Mouse (Mus musculus) ES-CJ7 (cell line): ENCODE measurements around the gene Tnfrsf8.

Experiments used
- DNase-seq: peaks from one replicate; pipeline ENCODE4 v3.0.0; 2011; ENCODE audit warnings: low read depth, low spot score

The Tnfrsf8 gene

GRCm38 (mm10) chr4:145233487-145234228, 81.3 kb downstream of the Tnfrsf8 start:
- DNase-seq = no peak

GRCm38 (mm10) chr4:145231732-145232131, 83.2 kb downstream of the Tnfrsf8 start:
- no peak for DNase-seq

- DNase-seq = no peak
Measured at GRCm38 (mm10) chr4:145230647-145231046, 84.3 kb downstream of the Tnfrsf8 start.

- DNase-seq = no peak
Measured at GRCm38 (mm10) chr4:145229524-145230163, 85.3 kb downstream of the Tnfrsf8 start.

- DNase-seq = no peak
Measured at GRCm38 (mm10) chr4:145229051-145229450, 85.9 kb downstream of the Tnfrsf8 start.

GRCm38 (mm10) chr4:145224613-145225012, 90.4 kb downstream of the Tnfrsf8 start:
- DNase-seq = no peak

GRCm38 (mm10) chr4:145222064-145222463, 92.9 kb downstream of the Tnfrsf8 start:
- DNase-seq = no peak

GRCm38 (mm10) chr4:145221379-145221778, 93.6 kb downstream of the Tnfrsf8 start:
- DNase-seq = no peak

- no peak for DNase-seq
Measured at GRCm38 (mm10) chr4:145220001-145220400, 95.0 kb downstream of the Tnfrsf8 start.

GRCm38 (mm10) chr4:145219240-145219985, 95.6 kb downstream of the Tnfrsf8 start:
- DNase-seq = peak; percentile 67

GRCm38 (mm10) chr4:145217837-145218236, 97.1 kb downstream of the Tnfrsf8 start:
- DNase-seq = no peak
